ENCODE assay signal across 20 mouse cellular contexts in genomic region chr19:7470643-7471042, GRCm38 (mm10). TPM values are rescaled to one million over a fixed set of nuclear protein-coding genes. Genes with fewer than 3 reads are reported as not detected.
DNase-seq lines count a peak whose midpoint lies in the region; ATAC-seq and TF ChIP-seq lines count a peak whose summit lies in the region.
"Had no signal": no experiment of that assay in that cellular context is flagged by ENCODE, and none has a peak within 500 bp of the region (broad histone marks: within the 10 kb centered on the region; RNA-seq: fewer than 3 reads in every experiment).

No protein-coding gene starts in this region.

- no peak for ATAC-seq in kidney, embryonic 16.5 days (ENCODE audit: low FRiP score, low TSS enrichment)
- ATAC-seq: forebrain, embryonic 14.5 days had no signal

- intact Hi-C loops in gastrocnemius, adult 2 months (cut with DNase I), result no loop called here
- intact Hi-C loops in gastrocnemius, postnatal 14 days (cut with DNase I; ENCODE audit: low total_unique reads), result no loop called here

- no peak overlapping the region for H3K4me2 ChIP-seq in kidney, embryonic 16.5 days (replicated peaks; ENCODE audit: low read depth, low read length)
- H3K4me2 ChIP-seq: embryonic facial prominence, embryonic 15.5 days; heart, embryonic 12.5 days; hindbrain, embryonic 15.5 days had no signal

- 0 out of 2 replicates have a peak, but pooled peaks cover 4% of the 10 kb centered on the region for H3K4me1 ChIP-seq in kidney, embryonic 16.5 days (ENCODE audit: insufficient read depth, low read length)
- H3K4me1 ChIP-seq: forebrain, embryonic 10.5 days had no signal

- H3K9me3 ChIP-seq in kidney, embryonic 16.5 days (ENCODE audit: low read length), result no peaks in the 10 kb centered on the region
- H3K9me3 ChIP-seq: embryonic facial prominence, embryonic 15.5 days; forebrain, embryonic 10.5 days; heart, embryonic 12.5 days; hindbrain, embryonic 15.5 days had no signal

- H3K27me3 ChIP-seq in kidney, embryonic 16.5 days (ENCODE audit: insufficient read depth, low read length), result no peaks in the 10 kb centered on the region
- H3K27me3 ChIP-seq: embryonic facial prominence, embryonic 15.5 days; heart, embryonic 12.5 days; hindbrain, embryonic 15.5 days had no signal

- peak overlapping the region; percentile 46; the same call in 1 of the 2 replicates for H3K27ac ChIP-seq in gastrocnemius, adult 2 months
- peak overlapping the region; percentile 16; the same call in 1 of the 2 replicates for H3K27ac ChIP-seq in kidney, embryonic 16.5 days (ENCODE audit: low read length)
- H3K27ac ChIP-seq: embryonic facial prominence, embryonic 15.5 days; forebrain, embryonic 10.5 days; hindbrain, embryonic 15.5 days had no signal

- WGBS in kidney, embryonic 16.5 days, result 85% methylated on average over 2 of the region's 2 CpGs

- DNase-seq in gastrocnemius, adult 2 months, result no peak
- no peak for DNase-seq in gastrocnemius, postnatal 14 days
- no peak for DNase-seq in kidney, postnatal 36 days
- peak; percentile 24 for DNase-seq in CD4-positive helper T cell, adult 2 months (ENCODE audit: low read depth, low spot score)
- peak; percentile 49 for DNase-seq in NIH3T3 (ENCODE audit: low read depth)
- DNase-seq: adrenal gland, adult 2 months; adrenal gland, postnatal 25 days; cerebellum, adult 18-20 months; cerebellum, adult 9-11 months; cerebellum, postnatal 36 days; gastrocnemius, postnatal 10 days; heart, adult 2 months; heart, postnatal 36 days had no signal

- H3K36me3 ChIP-seq in kidney, embryonic 16.5 days (ENCODE audit: insufficient read depth, low read length), result 0 out of 2 replicates have a peak, but pooled peaks cover 8% of the 10 kb centered on the region
- H3K36me3 ChIP-seq: embryonic facial prominence, embryonic 15.5 days had no signal

- no peak for TF ChIP-seq CTCF in gastrocnemius, adult 2 months (IDR thresholded peaks at IDR 0.05)

- H3K9ac ChIP-seq in kidney, embryonic 16.5 days (replicated peaks; ENCODE audit: low read length), result no peak overlapping the region
- H3K9ac ChIP-seq: embryonic facial prominence, embryonic 15.5 days; heart, embryonic 12.5 days; hindbrain, embryonic 15.5 days had no signal

- no peak overlapping the region for H3K4me3 ChIP-seq in gastrocnemius, adult 2 months
- no peak overlapping the region for H3K4me3 ChIP-seq in kidney, embryonic 16.5 days (ENCODE audit: low read length)
- H3K4me3 ChIP-seq: embryonic facial prominence, embryonic 15.5 days; erythroblast, embryonic 14.5 days; forebrain, embryonic 10.5 days; heart, adult 2 months; heart, embryonic 12.5 days; hindbrain, embryonic 15.5 days had no signal

RNA-seq across cellular contexts. Expression of gene Rtn3, which starts 12.4 kb away (rescaled TPM):
- total RNA-seq in gastrocnemius, adult 2 months (2021), result 10 to 100 TPM; 30.6 to 37.7 TPM
- 10 to 100 TPM; 37.1 to 40.6 TPM for total RNA-seq in gastrocnemius, postnatal 14 days (2021)
- 169 and 172 TPM in 2 replicates for polyA plus RNA-seq in kidney, embryonic 16.5 days (2015; fragmentation: Nextera tagmentation; extraction: Ambion mirVana)

RNA-seq across cellular contexts. Expression of gene Atl3, which starts 23.2 kb away (rescaled TPM):
- 1 to 10 TPM; 7.8 to 8.5 TPM for total RNA-seq in gastrocnemius, adult 2 months (2021)
- total RNA-seq in gastrocnemius, postnatal 14 days (2021), result 10 to 100 TPM; 15.4 to 16.0 TPM
- 13.1 and 13.2 TPM in 2 replicates for polyA plus RNA-seq in kidney, embryonic 16.5 days (2015; fragmentation: Nextera tagmentation; extraction: Ambion mirVana)

RNA-seq across cellular contexts. Expression of gene 2700081O15Rik, which starts 53.2 kb away (rescaled TPM):
- total RNA-seq in gastrocnemius, adult 2 months (2021), result 1 to 10 TPM; 5.3 to 5.9 TPM
- total RNA-seq in gastrocnemius, postnatal 14 days (2021), result 10 to 100 TPM; 10.7 to 11.4 TPM
- polyA plus RNA-seq in kidney, embryonic 16.5 days (2015; fragmentation: Nextera tagmentation; extraction: Ambion mirVana), result 4.8 and 5.4 TPM in 2 replicates

Comparison
In these comparisons a context has a peak if more than half of its experiments do, and no peak if none do; other contexts are left out.
1. DNase-seq: peak in CD4-positive helper T cell, adult 2 months (single experiment) and NIH3T3 (single experiment); none in gastrocnemius, adult 2 months (single experiment), gastrocnemius, postnatal 14 days (single experiment) and kidney, postnatal 36 days (0 of 2).